Mouse (Mus musculus): Measurements from ENCODE around the gene Grin2a.

Grin2a gene

DNA sequence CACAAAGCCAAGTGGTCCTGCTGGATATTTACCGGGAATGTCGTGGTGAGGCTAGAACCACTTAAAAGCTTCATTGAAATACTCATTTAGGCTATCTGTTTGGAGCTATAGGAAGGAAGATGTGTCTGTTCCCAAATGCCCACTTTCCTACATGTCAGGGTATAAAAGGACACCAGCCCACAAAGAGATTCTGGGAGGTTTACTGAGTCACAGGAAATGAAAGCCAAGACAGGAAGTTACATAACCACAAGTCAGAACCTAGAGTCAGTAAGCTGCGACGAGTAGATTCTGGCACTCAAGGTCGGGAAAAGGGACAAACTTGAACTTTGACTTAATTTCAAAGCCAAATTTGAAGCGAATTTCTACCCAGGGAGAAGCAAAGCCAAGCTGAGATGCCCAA lies 30.9 kb downstream of the Grin2a start:
- no peak for DNase-seq

DNA sequence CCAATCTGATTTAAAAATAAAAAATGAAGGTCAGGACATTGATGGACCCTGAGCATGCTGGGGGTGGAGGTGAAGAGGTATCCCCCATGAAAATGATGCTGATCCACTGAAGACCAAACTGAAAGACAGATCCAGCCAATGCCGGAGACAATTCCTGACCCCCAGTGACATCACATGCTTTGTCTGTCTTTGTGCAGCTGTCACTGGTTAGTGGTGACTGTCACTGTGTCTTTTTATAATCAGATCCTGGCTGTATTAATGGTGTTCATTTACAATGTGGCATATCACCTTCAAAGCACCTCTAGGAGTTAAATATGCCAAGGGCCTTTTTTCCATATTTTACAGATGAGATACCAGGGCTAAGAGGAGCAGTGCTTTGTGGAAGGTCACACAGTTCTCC lies 32.9 kb downstream of the Grin2a start:
- no peak for DNase-seq

DNA sequence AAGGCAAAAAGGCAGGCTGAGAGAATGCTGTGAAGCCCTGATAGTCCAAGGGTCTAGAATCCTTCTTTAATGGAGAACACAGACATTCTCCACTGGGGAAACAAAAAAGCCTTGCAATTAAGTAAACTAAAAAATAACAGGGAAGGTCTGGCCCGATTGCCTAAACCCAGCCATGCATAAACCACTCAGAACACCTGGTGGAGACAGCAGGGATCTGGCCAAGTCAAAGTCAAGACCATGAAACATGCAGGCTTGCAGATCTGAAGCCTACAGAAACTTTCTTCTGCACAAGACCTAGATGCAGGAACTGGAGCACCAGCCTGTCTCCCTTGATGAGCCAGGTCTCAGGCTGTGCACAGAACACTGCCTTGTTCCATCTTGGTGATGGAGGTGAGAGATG lies 36.0 kb downstream of the Grin2a start:
- no peak for DNase-seq

DNA sequence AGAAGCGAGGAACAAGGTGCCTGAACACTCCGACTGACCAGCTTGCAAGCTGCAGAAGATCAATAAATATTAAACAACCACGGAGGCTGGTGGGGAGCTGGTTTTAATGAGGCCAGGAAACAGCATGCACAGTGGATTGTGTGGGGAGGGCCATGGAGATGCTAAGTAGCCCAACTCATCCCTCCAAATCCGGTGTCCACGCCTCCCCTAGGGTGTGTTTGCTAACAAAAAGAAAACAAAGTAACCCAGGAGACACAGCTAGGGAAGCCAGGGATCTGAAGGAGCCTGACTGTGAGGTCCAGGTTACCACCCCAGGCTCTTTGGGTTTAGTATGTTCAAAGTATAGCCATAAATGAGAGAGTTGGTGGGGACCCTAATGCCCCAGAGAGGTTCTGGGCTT lies 41.1 kb downstream of the Grin2a start:
- no peak for DNase-seq

DNA sequence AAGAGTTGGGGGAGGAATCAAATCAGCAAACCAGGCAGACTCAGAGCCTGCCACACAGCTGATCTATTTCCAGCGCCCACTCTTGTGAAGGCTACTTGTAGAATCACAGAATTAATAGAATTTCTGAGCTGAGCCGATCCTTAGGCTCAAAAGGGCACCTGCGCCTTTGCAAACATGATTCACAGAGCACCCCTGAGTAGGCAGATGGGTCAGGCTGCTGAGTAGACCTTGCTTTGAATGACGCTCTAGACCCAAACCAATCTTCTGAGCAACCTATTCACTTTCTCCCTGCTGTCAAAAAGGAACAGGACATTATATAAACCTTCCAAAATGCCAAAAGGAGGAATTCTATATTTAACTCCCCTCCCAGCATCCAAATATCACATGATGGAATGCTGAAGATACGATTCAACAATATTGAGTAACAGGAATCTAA lies 41.9 kb downstream of the Grin2a start:
- DNase-seq = no peak

DNA sequence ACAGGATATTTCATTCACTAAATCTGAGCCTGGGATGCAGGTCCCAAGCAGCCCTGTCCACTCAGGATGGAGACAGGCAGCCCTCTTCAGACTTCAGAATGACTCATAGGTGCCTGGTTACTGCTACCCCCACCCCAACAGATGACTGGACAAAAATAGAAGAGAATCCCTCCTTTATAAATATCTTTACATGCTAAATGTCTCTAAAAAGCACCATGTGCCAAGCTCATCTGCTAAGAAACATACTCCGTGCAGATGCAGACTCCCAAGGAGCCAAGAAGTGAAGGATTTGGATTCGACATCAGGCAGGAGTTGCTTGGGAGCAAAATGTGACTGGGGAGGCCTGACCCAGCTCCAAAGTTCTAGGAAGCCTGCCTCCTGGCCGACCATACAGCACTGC lies 46.1 kb downstream of the Grin2a start:
- DNase-seq = no peak

DNA sequence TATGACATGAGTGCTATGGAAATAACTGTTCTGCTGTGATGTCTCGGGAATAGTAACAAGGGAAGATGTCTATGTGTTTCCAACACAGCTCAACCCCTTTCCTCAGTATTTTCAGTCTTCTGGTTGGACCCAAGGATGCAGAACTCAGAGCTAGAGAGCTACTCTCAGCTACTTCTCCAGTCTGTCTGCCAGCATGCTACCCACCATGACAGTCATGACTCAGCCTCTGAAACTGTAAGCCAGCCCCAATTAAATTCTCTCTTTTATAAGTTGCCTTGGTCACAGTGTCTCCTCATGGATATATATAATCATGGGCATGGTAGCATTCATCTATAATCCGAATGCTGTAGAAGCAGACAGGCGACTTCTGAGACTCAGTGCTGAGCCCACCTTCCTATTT lies 47.9 kb downstream of the Grin2a start:
- DNase-seq = no peak

DNA sequence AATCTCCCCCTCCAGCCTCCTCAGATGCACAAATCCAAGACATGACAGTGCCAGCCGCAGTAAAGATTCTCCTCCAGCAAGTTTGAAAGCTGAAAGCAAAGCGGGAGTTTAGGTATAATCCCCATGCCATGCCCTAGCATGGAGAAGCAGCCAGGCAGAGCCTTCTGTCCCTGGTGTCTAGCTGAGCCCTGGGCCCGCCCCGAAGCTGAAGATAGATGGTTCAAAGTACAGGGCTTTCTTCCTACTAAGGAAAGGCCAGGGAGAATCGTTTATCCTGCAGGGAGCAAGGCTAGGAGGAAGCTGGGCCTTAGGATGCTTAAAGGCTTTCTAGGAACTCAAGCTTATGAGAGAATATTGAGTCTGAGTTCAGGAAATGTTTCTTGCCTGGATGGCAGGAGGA lies 50.5 kb downstream of the Grin2a start:
- DNase-seq = no peak

DNA sequence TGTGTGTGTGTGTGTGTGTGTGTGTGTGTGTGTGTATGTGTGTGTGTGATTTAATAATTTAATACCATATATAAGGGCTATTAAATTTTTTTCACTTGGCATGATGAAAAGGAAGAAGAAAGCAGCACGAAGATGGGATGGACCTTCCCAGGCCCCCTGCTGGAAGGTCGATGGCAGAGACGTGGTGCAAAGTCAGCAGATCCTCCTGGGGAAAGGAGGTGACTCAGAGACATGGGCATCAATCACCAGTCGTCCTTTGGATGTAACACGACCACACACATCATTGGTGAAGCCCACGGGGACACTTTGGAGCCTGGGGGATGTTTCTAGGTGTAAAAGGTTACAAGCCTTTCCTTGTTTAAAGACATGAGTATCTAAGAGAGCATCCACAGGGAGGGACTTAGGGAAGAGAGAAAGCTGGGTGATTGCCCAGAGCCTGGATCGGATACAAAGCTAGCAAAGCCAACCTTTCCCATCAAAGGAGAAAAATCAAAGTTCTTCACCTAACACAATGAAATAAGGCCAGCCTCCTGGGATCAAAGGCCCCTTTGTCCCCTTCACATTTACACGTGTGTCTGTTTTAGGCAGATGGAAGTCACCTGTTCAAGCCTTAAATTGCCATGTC lies 53.9 kb downstream of the Grin2a start:
- DNase-seq = no peak

DNA sequence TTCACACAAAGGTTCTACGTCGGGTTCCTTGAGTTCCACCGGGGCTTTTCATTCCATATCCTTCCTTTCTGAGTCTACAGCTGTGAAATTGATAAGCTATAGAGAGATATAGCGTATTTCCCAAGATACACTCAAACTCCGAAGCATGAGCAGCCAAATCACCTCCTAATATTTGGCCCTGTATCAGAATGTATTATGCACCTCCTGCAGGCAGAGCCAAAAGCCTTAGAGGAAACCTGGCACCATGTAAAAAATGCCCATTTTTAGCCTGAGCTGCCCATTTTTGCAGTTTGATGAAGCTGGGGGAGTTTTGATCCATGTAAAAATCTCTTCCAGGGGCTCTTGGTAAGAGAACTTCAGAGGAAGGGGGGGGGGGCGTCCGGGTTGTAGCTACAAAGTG lies 54.6 kb downstream of the Grin2a start:
- no peak for DNase-seq

DNA sequence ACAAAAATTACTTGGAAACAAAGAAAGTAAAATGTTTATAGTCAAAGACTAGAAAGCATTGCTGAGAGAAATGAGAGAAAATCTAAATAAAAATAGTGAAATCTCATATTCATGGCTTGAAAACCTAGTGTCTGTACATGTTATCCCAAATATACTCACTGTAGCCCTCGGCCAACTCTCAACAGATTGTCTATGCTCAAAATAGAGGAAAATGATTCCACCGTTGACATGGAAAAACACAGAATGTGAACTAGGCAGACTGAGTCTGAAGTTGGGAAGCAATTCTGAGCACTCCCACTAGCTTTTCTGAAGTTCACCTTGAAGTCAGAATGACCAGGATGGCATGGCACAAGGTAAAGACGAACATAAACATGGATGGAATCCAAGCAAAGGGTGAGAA lies 84.7 kb downstream of the Grin2a start:
- peak; percentile 43 for DNase-seq

DNA sequence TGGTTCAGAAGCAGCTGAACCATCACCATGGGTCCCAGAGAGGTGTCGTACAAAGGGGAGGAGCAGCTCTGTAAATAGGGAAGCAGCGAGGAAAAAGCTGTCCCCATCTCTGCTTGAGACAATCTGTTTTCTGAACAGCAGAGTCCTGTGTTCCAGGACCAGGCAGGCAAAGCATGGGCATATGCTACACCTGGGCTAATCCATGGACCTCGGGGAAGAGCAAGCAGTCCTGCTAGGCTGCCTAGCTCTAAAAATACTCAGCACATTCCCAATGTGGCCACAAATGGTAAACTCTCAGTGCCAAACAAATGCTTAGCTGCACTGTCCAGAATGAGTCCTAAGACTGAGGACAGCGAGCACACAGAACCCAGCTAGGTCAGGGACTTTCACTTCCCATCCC lies 86.1 kb downstream of the Grin2a start:
- no peak for DNase-seq

DNA sequence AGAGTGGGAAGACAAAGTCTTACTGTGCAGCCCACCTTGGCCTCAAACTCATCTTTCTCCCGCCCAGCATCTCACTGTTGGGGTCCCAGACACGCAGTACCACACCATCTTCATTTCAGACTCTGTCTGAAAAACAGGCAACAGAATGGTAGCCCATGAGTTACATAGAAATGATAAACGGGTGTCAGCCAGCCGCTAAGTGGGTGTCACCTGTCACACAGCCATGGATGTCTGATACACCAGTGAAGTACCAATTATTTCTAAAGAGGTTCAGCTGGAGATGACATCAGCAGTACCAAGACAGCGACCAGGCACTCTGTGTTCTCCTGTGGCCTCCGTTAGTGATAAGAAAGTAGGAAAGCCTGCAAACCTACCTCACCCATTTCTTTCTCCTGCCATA lies 90.9 kb downstream of the Grin2a start:
- peak; percentile 43 for DNase-seq

DNA sequence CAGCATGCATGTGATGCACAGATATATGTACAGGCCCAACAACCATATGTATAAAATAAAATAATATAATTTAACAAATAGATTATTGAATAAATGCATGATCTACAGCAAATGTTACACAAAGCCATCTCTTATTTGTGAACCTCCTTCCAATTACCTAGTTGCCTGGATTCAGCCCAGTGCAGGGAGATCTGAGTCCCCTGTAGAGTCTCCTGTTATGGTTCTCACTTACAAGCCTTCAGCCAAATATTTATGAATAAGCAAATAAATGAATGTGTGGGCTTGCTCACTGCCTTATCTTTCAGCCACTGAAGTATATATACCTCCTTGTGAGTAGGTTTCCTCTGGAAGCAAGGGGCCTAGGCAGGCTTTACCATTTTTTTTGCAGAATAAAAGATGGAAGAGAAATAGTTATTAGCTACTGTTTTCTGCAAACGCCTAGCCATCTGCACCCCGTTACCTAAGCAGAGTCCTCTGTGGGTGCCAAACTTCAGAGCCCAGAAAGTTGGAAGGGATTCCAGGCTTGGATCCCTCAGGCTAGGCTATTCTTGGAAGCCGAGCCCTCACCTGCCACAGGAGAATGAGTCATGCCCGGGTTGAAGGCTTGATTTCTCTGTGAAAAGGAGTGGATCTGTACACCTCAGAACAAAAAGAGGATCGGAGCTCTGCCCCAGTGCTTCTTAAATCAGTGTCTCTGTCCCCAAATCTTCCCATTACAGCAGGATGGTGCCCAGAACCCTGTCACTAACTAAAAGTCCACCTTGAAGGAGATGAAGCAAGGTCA lies 92.5 kb downstream of the Grin2a start:
- DNase-seq = peak; percentile 75

DNA sequence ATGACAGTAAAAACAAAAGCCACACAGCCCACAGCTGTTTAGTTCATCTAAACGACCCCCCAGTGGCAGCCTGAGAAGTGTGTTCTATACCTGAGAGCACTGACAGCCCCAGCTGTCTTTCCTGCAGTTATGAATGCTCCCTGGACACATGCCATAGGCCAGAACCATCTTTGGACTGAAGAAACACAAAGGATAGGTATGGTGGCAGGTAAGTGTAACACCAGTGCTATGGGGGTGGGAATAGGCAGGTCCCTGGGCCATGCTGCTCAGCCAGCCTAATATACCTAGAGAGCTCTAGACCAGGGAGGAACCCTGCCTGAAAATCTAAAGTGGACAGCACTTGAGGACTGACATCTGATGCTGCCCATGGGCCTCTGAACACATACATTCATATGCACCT lies 93.9 kb downstream of the Grin2a start:
- no peak for DNase-seq

DNA sequence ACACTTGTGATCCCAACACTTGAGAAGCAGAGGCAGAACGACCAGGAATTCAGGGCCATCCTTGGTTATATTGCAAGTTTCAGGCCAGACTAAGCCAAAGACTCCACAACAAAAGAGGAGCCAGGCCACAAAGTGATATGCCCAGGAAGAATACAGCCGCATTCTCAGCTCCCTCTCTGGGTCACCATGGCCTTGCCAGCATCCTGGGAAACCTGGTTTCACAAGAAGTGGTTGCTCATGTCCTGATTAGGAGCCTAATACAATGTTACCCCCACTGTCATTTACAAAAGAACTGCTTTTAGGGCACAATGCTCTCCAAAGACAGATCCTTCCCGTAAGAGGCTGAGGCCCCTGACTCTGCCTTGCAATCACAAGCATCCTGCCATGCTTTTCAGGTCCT lies 94.4 kb downstream of the Grin2a start:
- no peak for DNase-seq

DNA sequence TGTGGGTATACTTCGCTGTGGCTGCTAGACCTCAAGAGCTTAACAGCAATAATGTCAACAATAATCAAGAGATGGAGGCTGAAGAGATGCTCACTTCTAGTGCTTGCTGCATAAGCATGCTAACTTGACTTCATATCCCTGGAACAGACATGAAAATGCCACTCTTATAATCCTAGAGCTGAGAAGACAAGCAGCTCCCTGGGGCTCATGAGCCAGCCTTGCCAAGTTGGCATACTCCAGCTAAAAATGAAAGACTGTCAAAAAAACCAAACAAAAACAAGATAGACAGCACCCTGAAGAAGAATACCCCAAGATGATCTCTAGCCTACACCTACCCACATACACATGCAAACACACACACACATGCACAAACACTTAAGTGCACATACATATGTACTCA lies 95.2 kb downstream of the Grin2a start:
- DNase-seq = no peak

DNA sequence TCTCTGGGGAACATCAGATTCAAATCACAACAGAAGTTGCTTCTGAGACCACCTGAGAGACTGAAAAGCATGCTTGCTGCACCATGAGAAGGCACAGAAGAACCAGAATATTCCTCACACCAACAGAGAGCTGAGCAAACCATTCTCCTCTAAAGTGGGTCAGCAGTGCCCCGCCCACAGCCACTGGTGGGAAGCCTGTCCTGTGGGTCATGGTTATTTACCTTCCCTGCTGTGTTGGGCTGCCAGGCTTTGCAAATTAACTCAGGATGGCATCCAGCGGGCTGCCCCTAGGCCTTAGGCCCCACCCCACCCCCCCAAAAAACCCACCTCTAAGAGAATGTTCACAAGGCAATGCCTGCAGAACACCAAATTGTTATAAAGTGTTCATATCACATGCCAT lies 96.2 kb downstream of the Grin2a start:
- DNase-seq = no peak

DNA sequence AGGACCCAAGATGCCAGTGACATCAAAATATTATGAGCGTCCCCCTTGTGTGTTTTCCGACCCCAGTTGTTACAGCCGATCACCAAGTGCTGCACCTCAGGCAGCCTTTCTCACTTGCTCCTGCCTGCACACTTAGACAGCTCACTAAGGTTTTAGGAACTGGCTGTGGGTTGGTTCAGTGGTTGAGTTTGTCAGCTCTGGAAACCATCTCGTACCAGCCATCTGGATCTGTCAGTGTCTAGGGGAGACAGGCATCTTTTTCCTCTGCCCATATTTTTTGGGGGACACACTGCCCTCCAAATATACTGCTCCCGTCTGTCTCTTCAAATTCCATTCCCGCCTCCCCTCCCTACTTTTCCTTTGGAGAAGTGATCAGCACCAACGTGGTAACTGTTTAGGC lies 99.8 kb downstream of the Grin2a start:
- DNase-seq = no peak

DNA sequence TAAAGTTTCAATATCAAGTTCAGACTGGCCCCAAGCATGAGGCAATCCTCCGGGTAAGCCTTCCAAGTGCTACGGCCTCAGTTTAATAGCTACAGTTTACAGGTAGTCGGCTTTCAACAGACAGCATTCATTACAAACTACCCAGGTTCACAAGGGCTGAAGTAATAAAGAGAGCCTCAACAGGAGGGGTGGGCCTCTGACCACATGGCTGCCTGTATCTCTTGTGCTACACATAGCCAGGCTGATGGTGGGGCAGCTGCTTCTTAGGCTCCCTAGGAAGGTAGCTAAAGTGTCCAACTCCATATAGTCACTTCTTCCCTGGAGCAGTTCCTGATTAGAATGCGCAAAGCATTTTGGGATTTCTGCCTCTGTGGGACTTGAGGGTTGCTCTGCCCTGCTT lies 109.2 kb downstream of the Grin2a start:
- no peak for DNase-seq

DNA sequence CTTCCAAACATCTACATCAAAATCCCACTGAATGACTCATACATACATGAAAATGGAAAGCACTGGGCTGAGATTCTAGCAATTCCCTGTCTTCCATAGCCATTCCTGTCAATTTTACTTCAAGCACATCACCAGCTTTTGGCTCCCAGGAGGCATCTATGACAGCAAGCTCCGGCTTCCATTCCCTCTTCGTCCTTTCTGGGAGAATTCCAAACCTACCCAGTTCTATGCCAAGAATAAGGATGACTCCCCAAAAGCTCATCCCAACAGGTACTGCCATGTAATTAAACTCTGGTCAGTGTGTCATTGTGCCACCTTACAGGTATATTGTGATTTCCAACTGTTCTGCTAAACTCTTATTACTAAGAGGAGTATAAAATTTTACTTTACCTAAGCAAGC lies 111.2 kb downstream of the Grin2a start:
- DNase-seq = no peak

DNA sequence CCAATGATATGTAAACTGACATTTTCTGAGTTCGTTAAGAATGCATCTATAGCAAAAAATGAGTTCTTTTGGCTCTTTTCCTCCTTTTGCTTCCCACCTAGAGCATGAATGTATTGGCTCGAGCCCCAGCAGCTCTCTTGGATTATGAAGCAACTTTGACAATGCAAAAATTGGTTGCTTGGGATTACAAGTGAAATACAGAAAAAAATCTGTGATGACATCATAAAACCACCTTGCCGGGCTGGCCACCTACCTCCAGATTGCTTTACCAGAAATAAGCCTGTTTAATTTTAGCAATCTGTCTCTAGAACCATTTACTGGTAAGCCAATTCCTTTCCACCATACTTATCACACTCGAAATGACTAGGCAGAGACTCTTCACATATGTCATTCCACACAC lies 112.9 kb downstream of the Grin2a start:
- peak; percentile 34 for DNase-seq

DNA sequence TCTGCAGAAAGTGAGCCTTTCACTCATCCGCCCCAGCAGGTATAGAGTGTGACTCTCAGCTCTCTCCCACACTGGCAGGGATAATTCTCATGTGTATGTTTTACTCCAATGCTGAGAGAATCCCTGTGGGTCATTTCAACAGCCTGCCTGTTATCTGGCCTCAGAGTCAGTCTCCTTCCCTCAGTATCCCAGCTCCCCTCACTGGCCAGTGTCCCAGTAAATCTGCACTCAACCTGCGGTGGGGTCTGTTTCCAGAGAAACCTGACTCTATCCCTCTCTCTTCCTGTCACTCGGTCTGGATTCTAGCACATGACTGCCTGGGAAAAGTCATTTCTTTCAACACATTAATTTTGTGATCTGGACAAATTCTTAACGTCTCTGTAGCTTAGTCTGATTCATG lies 122.4 kb downstream of the Grin2a start:
- DNase-seq = no peak

DNA sequence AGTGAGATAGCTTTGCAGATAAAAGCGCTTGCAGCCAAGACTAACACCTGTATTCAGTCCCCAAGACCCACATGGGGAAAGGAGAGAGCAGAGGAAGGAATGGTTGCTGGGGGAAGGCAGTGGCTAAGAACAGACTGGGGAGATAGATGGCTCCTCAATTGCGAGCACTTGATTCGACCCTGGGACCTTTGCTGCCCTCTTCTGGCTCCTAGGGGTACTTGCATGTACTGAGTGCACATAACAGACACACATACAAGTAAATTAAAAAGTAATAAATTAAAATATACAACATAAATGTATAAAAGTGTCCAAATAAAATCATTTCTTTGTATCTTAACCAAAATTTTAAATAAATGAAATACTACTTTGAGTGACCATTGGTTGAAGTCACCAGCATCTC lies 129.7 kb downstream of the Grin2a start:
- DNase-seq = no peak

DNA sequence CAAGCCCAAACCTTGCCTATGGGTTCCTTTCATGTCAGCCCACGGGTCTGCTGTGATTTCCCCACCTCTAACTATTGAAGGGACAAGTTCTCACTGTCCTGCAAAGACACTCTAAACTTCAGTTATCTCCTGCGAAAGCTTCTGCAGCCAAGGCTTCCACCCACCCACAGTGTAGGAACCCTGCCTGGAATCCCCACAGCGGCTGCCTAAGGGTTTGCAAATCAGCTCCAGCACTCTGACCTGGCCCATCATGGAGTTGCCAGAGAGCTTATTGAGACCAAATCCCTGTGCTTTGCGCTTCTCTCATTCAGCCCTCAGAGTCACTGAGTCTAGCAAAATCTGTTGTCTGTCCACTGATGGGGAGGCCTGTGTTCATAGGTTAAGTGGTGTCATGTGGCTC lies 130.3 kb downstream of the Grin2a start:
- no peak for DNase-seq
